Mouse (Mus musculus) macrophage (primary cell): ENCODE measurements around the gene Fcgr4. TPM values are rescaled to one million over a fixed set of nuclear protein-coding genes. Genes with fewer than 3 reads are reported as not detected.
A peak's percentile ranks its signal among the peaks of the same experiment; 100 is the strongest.

Source experiments
- H3K27ac ChIP-seq: fragments of 350-480 bp; formaldehyde crosslinking; 2 replicates; pipeline ENCODE4 v1.9.0; 2021
- H3K36me3 ChIP-seq: fragments of 350-480 bp; formaldehyde crosslinking; 2 replicates; pipeline ENCODE4 v1.9.0; 2021; ENCODE audit errors: inconsistent target
- H3K4me3 ChIP-seq: fragments of 350-480 bp; formaldehyde crosslinking; 2 replicates; pipeline ENCODE4 v1.9.0; 2021; ENCODE audit errors: inconsistent target
- H3K79me2 ChIP-seq: fragments of 350-480 bp; formaldehyde crosslinking; 2 replicates; pipeline ENCODE4 v1.9.0; 2021; ENCODE audit errors: inconsistent target
- WGBS: methylation state at CpG from one replicate; pipeline ENCODE4 v1.1.7; 2026; ENCODE audit warnings: inconsistent platforms; ENCODE audit not compliant: missing documents; 5-methylcytosine and 5-hydroxymethylcytosine counted together
- polyA plus RNA-seq: library from polyadenylated mRNA; stranded (reverse); fragments of 250-400 nt; gene quantifications from 3 replicates; pipeline ENCODE4 v1.2.4, GENCODE M21; 2018; ENCODE audit warnings: inconsistent platforms

Fcgr4 gene
- polyA plus RNA-seq, 1 experiment from 2014 or later: 269 TPM

DNA sequence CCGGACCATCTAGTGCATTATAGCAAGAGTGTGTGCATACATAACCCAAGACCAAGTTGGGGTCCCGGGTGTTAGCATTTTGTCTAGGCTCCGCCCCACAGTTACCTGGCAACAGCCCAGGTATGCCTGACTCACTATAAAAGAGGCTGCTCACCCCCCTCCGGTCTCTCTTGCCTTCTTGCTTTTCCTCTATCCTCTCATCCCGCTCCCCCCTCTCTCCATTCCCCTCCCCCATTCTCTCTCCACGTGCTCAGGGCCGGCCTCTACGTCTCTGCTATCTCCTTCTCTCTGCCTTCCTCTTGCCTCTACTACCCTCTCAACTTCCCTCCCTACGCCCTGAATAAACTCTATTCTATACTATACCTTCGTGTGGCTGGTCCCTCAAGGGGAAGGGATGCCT is 14.0 kb downstream of the Fcgr4 start:
- Histone ChIP-seq H3K4me3 (peak overlapping the region; percentile 44), H3K79me2 (no peaks in the 10 kb centered on the region), H3K36me3 (peaks cover 24% of the 10 kb centered on the region), H3K27ac (no peak overlapping the region)
- WGBS: 31% methylated on average over 10 of the region's 10 CpGs

DNA sequence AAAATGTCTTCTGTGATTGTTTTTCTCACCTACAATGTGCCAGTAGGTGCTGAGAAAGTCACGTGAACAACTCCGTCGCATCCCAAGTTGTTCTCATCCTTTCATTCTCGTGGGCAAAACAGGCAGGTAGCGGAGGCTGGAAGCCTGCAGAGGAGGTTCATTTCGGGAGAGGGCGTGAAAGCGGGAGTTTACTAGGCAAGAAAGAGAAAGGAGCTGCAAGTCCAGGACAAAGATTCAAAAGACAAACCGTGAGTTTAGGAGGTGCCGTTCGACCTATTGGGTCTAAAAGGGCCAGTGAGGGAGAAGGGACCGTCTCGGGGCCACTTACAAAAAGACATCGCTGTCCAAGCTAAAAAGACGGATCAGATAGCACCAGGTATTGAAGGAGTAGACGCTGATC is 14.5 kb downstream of the Fcgr4 start:
- Histone ChIP-seq H3K27ac (no peak overlapping the region), H3K36me3 (peaks cover 19% of the 10 kb centered on the region), H3K79me2 (no peaks in the 10 kb centered on the region), H3K4me3 (peak overlapping the region; percentile 44)
- WGBS: 4% methylated on average over 16 of the region's 16 CpGs

DNA sequence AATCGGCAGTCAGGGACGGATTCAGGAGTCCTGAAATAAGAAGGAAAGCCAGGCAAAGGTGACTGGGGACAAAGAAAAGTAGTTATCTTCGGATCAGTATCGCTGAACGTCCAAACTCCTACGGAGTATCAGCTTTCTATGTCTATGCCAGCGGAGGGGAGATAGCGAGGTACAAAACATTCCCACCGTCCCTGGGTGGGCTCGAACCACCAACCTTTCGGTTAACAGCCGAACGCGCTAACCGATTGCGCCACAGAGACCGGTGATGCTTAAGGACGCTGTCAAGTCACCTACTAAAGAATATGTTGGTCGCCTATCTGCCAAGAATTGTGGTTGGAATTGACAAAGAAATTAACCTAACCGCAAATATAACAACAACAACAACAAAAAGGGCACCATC is 15.0 kb downstream of the Fcgr4 start:
- H3K27ac ChIP-seq: no peak overlapping the region
- H3K4me3 ChIP-seq: peak overlapping the region; percentile 44
- peaks cover 15% of the 10 kb centered on the region for H3K36me3 ChIP-seq
- 2% methylated on average over 20 of the region's 20 CpGs for WGBS
- no peaks in the 10 kb centered on the region for H3K79me2 ChIP-seq

DNA sequence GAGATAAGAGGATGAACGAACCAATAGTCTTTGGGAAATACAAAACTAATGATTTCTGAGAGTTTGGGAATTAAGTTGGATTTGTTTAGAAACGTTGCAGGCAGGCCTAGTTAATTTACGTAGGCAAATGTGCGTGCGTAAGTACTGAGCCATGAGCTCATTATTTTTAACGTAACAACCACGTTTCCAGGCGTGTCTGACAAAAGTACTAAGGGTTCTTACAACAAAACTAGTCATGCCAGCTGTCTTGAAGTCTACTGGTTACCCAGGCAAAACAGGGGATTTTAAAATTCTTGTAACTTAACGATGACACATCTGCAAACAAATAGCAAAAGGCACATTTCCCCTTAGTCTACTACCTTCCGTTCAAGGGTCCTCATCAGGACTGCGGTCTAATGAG is 15.5 kb downstream of the Fcgr4 start:
- WGBS: 38% methylated on average over 11 of the region's 11 CpGs

DNA sequence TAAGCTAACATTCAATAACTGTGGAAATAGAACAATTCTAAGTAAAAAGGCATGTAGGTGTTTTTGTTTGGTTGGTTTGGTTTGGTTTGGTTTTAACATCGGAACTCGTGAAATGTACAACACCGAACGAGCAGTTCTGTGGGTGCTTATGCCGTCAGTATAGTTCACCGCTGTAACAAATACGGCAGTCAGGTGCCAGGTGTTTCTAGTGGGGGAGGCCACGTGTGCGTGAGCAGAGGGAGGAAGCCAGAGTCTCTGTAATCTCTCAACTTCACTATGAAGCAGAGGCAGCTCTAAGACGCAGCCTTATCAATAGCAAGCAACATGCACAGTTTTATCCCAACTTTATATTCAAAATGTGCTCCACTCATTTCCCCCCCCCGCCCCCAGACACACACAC is 16.9 kb downstream of the Fcgr4 start:
- 71% methylated on average over 11 of the region's 11 CpGs for WGBS
- Histone ChIP-seq H3K27ac (no peak overlapping the region), H3K36me3 (no peaks in the 10 kb centered on the region), H3K4me3 (no peak overlapping the region), H3K79me2 (no peaks in the 10 kb centered on the region)

More for the DNA sequence above, 15.5 kb downstream of the Fcgr4 start:
- Histone ChIP-seq H3K36me3 (peaks cover 11% of the 10 kb centered on the region), H3K27ac (no peak overlapping the region), H3K79me2 (no peaks in the 10 kb centered on the region), H3K4me3 (peak overlapping the region; percentile 44; the same call in 1 of the 2 replicates)

DNA sequence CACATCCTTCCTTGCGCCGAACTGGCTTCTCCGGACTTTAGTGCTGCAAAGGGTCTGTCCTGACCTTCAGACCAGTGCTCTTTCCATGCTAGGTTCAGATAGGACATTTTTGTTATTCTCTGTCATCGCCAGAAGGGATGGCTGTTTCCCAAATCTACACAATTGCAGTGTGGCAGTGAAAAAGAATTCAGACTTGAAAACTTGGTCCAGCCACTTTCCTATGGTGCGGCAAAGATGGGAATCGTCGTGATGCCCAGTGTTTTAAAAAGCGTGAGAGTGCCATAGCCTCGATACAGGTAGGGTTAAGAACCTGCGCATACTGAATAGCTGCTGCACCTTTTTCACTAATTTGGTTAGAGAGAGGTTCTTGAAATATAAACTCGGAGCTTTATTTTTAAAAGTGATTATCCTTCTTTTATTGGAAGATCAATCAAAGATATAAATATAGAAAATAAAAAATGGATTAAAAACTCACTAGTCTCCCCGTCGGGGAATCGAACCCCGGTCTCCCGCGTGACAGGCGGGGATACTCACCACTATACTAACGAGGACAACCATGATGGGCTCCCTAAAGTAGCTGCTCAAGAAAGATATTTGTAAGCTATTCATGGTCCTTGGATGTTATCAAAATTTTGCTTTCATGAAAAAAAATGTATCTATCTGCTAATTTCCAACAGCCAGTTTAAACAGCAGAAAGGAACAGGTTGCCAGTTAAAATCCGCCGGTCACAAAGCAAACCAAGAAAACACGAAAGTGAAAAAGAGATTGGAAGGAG is 18.0 kb downstream of the Fcgr4 start:
- H3K79me2 ChIP-seq: no peaks in the 10 kb centered on the region
- no peaks in the 10 kb centered on the region for H3K36me3 ChIP-seq
- H3K27ac ChIP-seq: no peak overlapping the region
- peak overlapping the region; percentile 95 for H3K4me3 ChIP-seq
- WGBS: 7% methylated on average over 22 of the region's 22 CpGs

DNA sequence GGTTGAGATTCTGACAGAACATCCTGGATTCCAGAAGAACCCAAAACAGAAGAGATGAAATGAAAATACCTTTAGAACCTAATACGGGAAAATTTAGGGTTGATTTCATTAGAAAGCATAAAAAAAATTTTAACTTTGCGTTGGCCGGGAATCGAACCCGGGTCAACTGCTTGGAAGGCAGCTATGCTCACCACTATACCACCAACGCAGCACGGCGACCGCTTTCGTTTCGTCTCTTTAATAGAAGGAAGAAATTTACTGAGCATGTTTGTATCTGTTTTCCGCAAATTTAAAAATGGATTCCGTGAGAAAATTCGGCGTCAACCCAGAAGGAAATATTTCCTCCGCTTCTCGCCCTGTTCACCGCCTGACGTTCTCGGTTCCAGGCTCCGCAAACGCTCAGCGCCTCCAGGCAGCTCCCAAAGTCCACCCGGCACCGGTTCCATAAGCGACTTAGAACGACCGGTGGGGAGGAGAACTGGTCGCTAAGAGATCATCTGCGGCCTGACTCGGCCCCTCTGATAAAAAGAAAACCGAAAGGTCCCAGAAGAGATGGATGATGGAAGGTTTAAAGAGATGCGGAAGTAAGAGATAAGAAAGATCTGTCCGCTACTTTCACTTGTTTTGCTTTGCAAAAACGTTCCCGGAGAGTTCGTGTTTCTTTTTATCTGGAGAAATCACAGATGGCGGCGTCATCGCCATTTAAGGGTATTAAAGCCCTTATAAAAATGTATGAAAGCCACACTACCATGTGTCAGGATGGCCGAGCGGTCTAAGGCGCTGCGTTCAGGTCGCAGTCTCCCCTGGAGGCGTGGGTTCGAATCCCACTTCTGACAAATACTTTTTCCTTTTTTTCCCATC is 19.4 kb downstream of the Fcgr4 start:
- Histone ChIP-seq H3K79me2 (no peaks in the 10 kb centered on the region), H3K27ac (peak overlapping the region; percentile 89), H3K4me3 (peak overlapping the region; percentile 95), H3K36me3 (no peaks in the 10 kb centered on the region)
- 1% methylated on average over 47 of the region's 47 CpGs for WGBS

DNA sequence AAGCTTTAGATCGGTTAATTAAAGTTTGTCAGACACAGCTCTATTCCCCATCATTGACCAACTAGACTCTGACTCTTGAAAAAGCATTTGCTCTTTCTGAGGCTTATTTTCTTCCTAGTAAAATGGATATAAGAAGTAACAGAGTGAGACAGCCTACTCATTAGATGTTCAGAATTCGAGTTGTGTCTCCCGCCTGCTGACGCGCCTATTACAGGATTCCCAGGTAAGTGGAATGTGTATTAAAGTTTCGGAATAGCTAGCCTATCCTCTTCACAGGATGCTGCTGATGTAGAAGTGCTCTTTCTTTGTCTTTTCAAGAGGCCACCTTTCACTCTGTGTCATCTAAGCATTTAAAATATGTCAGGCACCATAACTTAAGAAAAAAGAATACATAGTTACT is 20.4 kb downstream of the Fcgr4 start:
- 88% methylated on average over 6 of the region's 6 CpGs for WGBS
- Histone ChIP-seq H3K36me3 (no peaks in the 10 kb centered on the region), H3K4me3 (no peak overlapping the region), H3K79me2 (no peaks in the 10 kb centered on the region), H3K27ac (no peak overlapping the region)

DNA sequence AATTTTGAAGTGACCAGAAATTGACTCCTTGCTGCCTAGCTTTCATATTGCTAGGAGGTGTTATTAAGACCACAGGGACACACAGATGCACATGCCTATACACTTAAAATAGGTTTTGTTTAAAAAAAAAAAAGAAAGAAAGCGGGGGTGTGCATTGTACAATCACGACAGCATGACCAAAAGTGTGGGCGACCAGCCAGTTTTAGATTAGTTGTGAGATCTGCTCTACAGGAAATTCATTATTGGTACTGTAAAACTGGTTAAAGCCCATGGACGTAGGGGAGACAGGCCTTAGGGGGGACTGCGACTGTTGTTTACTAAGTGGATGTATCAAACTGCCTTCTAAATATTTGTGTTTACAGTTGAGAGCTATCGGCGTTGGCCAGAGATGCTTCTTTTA is 21.2 kb downstream of the Fcgr4 start:
- 85% methylated on average over 7 of the region's 7 CpGs for WGBS
- no peaks in the 10 kb centered on the region for H3K79me2 ChIP-seq
- no peak overlapping the region for H3K4me3 ChIP-seq
- no peaks in the 10 kb centered on the region for H3K36me3 ChIP-seq
- H3K27ac ChIP-seq: no peak overlapping the region

DNA sequence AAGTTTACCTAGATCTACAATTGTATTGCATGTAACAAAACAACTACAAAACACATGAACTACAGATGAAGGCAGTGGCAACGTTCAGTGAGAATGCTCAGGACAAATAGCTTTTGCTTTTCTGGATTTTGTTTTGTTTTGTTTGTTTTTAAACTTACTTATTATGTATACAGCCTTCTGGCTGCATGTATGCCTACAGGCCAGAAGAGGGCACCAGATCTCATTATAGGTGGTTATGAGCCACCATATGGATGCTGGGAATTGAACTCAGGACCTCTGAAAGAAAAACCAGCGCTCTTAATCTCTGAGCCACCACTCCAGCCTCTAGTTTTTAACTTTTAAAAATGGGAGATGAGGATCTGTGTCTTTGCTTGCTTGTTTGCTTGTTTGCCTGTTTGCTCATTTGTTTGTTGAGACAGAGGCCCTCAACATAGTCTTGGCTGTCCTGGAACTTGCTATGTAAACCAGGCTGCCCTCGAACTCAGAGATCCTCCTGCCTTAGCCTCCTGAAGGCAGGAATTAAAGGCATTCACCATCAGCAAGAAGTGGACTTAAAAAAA is 25.0 kb downstream of the Fcgr4 start:
- WGBS: 75% methylated on average over 3 of the region's 3 CpGs
- no peak overlapping the region for H3K27ac ChIP-seq
- no peaks in the 10 kb centered on the region for H3K36me3 ChIP-seq
- no peaks in the 10 kb centered on the region for H3K79me2 ChIP-seq
- H3K4me3 ChIP-seq: peak overlapping the region; percentile 48

DNA sequence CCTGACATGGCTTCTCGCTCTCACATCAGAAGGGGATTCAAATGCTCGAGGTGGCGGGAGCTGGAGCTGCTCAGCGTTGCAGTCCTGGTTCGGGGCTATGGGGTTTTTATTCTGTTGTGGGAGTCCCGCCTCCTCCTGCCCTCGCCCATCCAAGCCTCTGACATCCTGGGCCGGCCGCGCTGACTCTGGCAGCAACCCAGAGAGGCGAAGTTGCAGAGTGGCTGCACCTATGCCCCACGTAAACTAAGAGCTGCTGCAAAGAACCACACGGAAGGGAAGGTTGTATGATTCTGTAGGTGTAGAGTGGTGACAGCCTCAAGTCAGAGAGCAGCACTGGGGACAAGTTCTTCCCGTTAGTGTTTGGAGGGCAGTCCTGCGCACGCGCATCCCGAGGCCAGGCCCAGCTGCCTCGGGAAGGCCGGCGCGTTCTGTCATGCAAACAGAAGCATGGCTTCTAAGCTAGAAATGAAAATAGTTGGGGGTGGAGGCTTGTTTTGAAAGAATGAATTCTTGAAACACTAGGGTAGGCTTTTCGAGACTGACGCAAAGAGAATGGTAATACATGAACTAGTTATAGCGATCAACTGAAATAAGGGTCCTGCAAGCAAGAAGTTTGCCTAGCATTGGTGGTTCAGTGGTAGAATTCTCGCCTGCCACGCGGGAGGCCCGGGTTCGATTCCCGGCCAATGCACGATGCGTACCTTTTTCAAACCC is 25.8 kb downstream of the Fcgr4 start:
- Histone ChIP-seq H3K79me2 (peaks cover under 1% of the 10 kb centered on the region; the same call in 1 of the 2 replicates), H3K36me3 (peaks cover 3% of the 10 kb centered on the region; the same call in 1 of the 2 replicates), H3K27ac (peak overlapping the region; percentile 69), H3K4me3 (peak overlapping the region; percentile 48)
- under 1% methylated on average over 33 of the region's 33 CpGs for WGBS

DNA sequence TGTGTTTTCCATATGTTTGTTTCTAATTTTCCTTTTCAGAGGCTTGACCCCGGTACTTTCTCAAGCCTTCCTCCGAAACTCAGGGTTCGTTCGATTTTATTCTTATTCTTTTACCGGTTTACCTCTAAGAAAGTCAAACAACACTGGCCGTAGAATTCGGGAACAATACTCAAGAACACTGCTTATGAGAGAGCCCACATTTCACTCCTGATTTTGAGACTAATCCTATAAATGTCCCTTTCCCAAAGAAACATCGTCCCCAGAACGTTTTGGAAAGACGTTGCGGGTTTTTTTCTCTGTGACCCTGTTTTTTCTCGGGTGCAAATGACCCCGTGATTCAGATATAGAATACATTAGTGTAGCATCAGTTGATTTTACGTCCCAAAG is 26.4 kb downstream of the Fcgr4 start:
- WGBS: 27% methylated on average over 14 of the region's 14 CpGs
- peaks cover 6% of the 10 kb centered on the region for H3K79me2 ChIP-seq
- peaks cover 8% of the 10 kb centered on the region; the same call in 1 of the 2 replicates for H3K36me3 ChIP-seq
- peak overlapping the region; percentile 69; the same call in 1 of the 2 replicates for H3K27ac ChIP-seq
- H3K4me3 ChIP-seq: peak overlapping the region; percentile 48; the same call in 1 of the 2 replicates

DNA sequence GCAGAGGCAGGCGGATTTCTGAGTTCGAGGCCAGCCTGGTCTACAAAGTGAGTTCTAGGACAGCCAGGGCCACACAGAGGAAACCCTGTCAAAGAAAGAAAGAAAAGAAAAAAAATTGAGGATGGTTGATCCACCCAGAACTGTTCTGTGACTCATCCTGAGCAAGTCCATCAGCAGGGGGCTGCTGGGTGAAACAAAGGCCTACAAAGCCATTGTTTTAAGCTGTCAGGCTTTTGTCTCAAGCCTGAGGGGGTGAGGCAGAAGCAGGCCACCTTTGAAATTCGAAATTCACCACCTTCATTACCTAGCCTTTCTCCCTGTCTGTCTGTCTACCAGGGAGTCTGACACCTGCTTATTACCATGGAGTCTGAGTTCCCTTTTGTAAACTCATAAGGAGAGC is 27.8 kb downstream of the Fcgr4 start:
- H3K36me3 ChIP-seq: peaks cover 17% of the 10 kb centered on the region; the same call in 1 of the 2 replicates
- H3K27ac ChIP-seq: no peak overlapping the region
- 95% methylated on average over 3 of the region's 3 CpGs for WGBS
- no peak overlapping the region for H3K4me3 ChIP-seq
- peaks cover 11% of the 10 kb centered on the region for H3K79me2 ChIP-seq

DNA sequence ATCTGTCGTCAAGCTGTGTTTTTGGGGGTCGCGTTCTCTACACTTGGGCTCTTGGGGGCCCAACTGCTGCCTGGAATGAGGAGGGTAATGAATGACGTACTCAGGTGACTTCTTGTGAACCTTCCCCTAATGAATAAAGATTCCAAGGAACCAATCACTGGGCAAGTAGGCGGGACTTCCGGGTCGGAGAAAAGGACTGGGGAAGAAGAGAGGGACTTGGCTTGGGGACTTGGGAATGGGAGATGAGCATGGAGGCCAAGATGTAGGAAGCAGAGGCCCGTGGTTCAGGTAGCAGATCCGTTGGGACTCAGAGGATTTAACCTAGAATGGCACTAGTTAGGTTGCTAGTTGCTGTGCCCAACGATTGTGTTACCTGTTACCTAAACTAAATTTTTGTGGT is 30.5 kb downstream of the Fcgr4 start:
- H3K27ac ChIP-seq: no peak overlapping the region
- peaks cover 44% of the 10 kb centered on the region for H3K36me3 ChIP-seq
- H3K79me2 ChIP-seq: peaks cover 38% of the 10 kb centered on the region
- no peak overlapping the region for H3K4me3 ChIP-seq
- 85% methylated on average over 10 of the region's 10 CpGs for WGBS
